Mouse (Mus musculus) Muller cell, postnatal 12 days (primary cell): ENCODE results near the gene Mbtps2.

ENCODE experiments used
- DNase-seq: peaks from one replicate; pipeline ENCODE4 v3.0.0-alpha.2; 2015; ENCODE audit errors: inconsistent ontology term

The Mbtps2 gene

GRCm38 (mm10) chrX:157501871-157502270, 96.6 kb downstream of the Mbtps2 start:
- DNase-seq = no peak

- DNase-seq = no peak
Measured at GRCm38 (mm10) chrX:157500004-157500403, 98.5 kb downstream of the Mbtps2 start.

GRCm38 (mm10) chrX:157493159-157493558, 105.4 kb downstream of the Mbtps2 start:
- no peak for DNase-seq

- DNase-seq = peak; percentile 85
Measured at GRCm38 (mm10) chrX:157491944-157492726, 106.4 kb downstream of the Mbtps2 start, which contains the start of gene Sms. Gene Sms (minus strand): TSS chrX:157492287.

- peak; percentile 41 for DNase-seq
Measured at GRCm38 (mm10) chrX:157491145-157491935, 107.2 kb downstream of the Mbtps2 start.

- DNase-seq = no peak
Measured at GRCm38 (mm10) chrX:157490769-157491144, 107.8 kb downstream of the Mbtps2 start.

GRCm38 (mm10) chrX:157489871-157490721, 108.4 kb downstream of the Mbtps2 start:
- peak; percentile 28 for DNase-seq

GRCm38 (mm10) chrX:157488831-157489230, 109.7 kb downstream of the Mbtps2 start:
- DNase-seq = peak; percentile 32

- DNase-seq = no peak
Measured at GRCm38 (mm10) chrX:157486765-157487164, 111.8 kb downstream of the Mbtps2 start.
